12 mouse cellular contexts compared by ENCODE assay signal in the genomic region with DNA sequence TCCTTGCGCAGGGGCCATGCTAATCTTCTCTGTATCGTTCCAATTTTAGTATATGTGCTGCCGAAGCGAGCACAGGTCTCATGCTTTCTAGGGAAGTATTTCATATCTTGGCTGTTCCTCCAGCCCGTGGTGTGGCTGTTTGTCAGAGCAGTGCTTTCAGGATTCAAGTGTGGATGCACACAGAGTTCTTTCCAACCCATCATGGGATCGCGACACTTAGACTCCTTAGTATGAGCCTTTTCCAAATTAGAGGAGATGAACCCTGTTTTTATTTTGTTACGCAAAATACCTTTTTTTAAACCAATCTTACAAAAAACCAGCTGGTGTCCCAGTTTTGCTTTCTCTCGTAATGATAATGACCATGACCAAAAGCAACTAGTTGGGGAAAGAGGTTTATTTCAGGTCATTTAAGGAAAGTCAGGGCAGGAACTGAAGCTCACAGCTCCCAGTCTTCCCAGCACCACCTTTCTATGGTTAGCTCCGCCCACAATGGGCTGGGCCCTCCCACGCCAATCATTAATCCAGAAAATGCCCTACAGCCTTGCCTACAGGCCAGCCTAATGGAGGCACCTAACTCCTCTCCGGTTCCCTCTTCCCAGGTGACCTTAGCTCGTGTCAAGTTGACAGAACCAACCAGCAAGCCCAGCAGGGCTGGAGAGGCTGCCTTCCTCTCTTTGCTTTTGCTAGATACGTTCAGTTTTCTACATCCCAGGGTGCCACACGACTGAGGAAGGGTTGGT. TPM values are rescaled to one million over a fixed set of nuclear protein-coding genes. Genes with fewer than 3 reads are reported as not detected.
DNase-seq lines count a peak whose midpoint lies in the region; ATAC-seq and TF ChIP-seq lines count a peak whose summit lies in the region.
"Had no signal": no experiment of that assay in that cellular context is flagged by ENCODE, and none has a peak within 500 bp of the region (broad histone marks: within the 10 kb centered on the region; RNA-seq: fewer than 3 reads in every experiment).

No protein-coding gene starts in this region.

- H3K4me3 ChIP-seq in embryonic facial prominence, embryonic 13.5 days = no peak overlapping the region
- H3K4me3 ChIP-seq in embryonic facial prominence, embryonic 10.5 days = no peak overlapping the region
- H3K4me3 ChIP-seq in kidney, postnatal 0 days (replicated peaks; ENCODE audit: low read depth, low read length) = no peak overlapping the region
- H3K4me3 ChIP-seq in liver, embryonic 14.5 days (ENCODE audit: insufficient read depth in 1 of 2, low read depth in 2 of 2, low read length in 2 of 2) = no peak overlapping the region
- H3K4me3 ChIP-seq in stomach, postnatal 0 days (ENCODE audit: low read depth, low read length) = no peak overlapping the region
- H3K4me3 ChIP-seq in hindbrain, embryonic 14.5 days (replicated peaks; ENCODE audit: low read length) = no peak overlapping the region

- no peak for ATAC-seq in embryonic facial prominence, embryonic 13.5 days (ENCODE audit: insufficient number of reproducible peaks, insufficient read depth, low FRiP score, low TSS enrichment, low read depth)
- peak; percentile 67; the same call in 1 of the 2 replicates for ATAC-seq in kidney, postnatal 0 days (replicated peaks; ENCODE audit: low FRiP score, low read depth)
- ATAC-seq in liver, embryonic 14.5 days (ENCODE audit: insufficient read depth) = peak; percentile 62
- ATAC-seq in stomach, postnatal 0 days (ENCODE audit: low FRiP score, low TSS enrichment) = peak; percentile 87
- ATAC-seq in hindbrain, embryonic 14.5 days (ENCODE audit: low FRiP score) = no peak
- ATAC-seq in granulocyte monocyte progenitor cell, adult 5-6 weeks (replicated peaks; ENCODE audit: poor library complexity, severe bottlenecking) = no peak
- ATAC-seq: Patski had no signal

- TF ChIP-seq CTCF in kidney, postnatal 0 days (IDR thresholded peaks at IDR 0.05; ENCODE audit: low read depth) = no peak
- no peak for TF ChIP-seq CTCF in liver, embryonic 14.5 days (IDR thresholded peaks at IDR 0.05; ENCODE audit: low read depth)
- TF ChIP-seq CTCF in stomach, postnatal 0 days (IDR thresholded peaks at IDR 0.05; ENCODE audit: low read depth) = no peak

- peaks cover 28% of the 10 kb centered on the region for H3K4me1 ChIP-seq in embryonic facial prominence, embryonic 13.5 days
- H3K4me1 ChIP-seq in embryonic facial prominence, embryonic 10.5 days = peaks cover 23% of the 10 kb centered on the region
- peaks cover 11% of the 10 kb centered on the region; the same call in 1 of the 2 replicates for H3K4me1 ChIP-seq in kidney, postnatal 0 days (replicated peaks; ENCODE audit: insufficient read depth, low read length)
- H3K4me1 ChIP-seq in liver, embryonic 14.5 days (replicated peaks; ENCODE audit: control insufficient read depth in 2 of 2, insufficient read depth in 2 of 2, low read length in 1 of 2) = peaks cover 0 to 5% of the 10 kb centered on the region in 2 experiments; a peak in 1 of 4 replicates
- H3K4me1 ChIP-seq in stomach, postnatal 0 days (replicated peaks; ENCODE audit: control insufficient read depth, insufficient read depth) = 0 out of 2 replicates have a peak, but pooled peaks cover 2% of the 10 kb centered on the region
- no peaks in the 10 kb centered on the region for H3K4me1 ChIP-seq in hindbrain, embryonic 14.5 days (replicated peaks; ENCODE audit: control insufficient read depth, insufficient read depth, low read length)

- H3K36me3 ChIP-seq in embryonic facial prominence, embryonic 13.5 days = no peaks in the 10 kb centered on the region
- no peaks in the 10 kb centered on the region for H3K36me3 ChIP-seq in embryonic facial prominence, embryonic 10.5 days (replicated peaks)
- H3K36me3 ChIP-seq in kidney, postnatal 0 days (ENCODE audit: insufficient read depth, low read length) = no peaks in the 10 kb centered on the region
- H3K36me3 ChIP-seq in liver, embryonic 14.5 days (replicated peaks; ENCODE audit: control insufficient read depth, insufficient read depth, low read depth) = no peaks in the 10 kb centered on the region
- no peaks in the 10 kb centered on the region for H3K36me3 ChIP-seq in stomach, postnatal 0 days (ENCODE audit: control insufficient read depth, insufficient read depth, low read length)
- H3K36me3 ChIP-seq in hindbrain, embryonic 14.5 days (replicated peaks; ENCODE audit: control insufficient read depth, insufficient read depth) = no peaks in the 10 kb centered on the region

- no peaks in the 10 kb centered on the region for H3K27me3 ChIP-seq in embryonic facial prominence, embryonic 13.5 days
- H3K27me3 ChIP-seq in embryonic facial prominence, embryonic 10.5 days (replicated peaks; ENCODE audit: low read depth, poor library complexity, severe bottlenecking) = no peaks in the 10 kb centered on the region
- H3K27me3 ChIP-seq in kidney, postnatal 0 days (ENCODE audit: insufficient read depth, low read length) = no peaks in the 10 kb centered on the region
- H3K27me3 ChIP-seq in liver, embryonic 14.5 days (ENCODE audit: control insufficient read depth, insufficient read depth, low read length) = no peaks in the 10 kb centered on the region
- H3K27me3 ChIP-seq in stomach, postnatal 0 days (ENCODE audit: control insufficient read depth, insufficient read depth, low read length) = no peaks in the 10 kb centered on the region
- H3K27me3 ChIP-seq in hindbrain, embryonic 14.5 days (ENCODE audit: control insufficient read depth, insufficient read depth, low read length) = no peaks in the 10 kb centered on the region
- H3K27me3 ChIP-seq: Patski had no signal

- no peak overlapping the region for H3K9ac ChIP-seq in embryonic facial prominence, embryonic 13.5 days
- no peak overlapping the region for H3K9ac ChIP-seq in kidney, postnatal 0 days (ENCODE audit: low read depth, low read length)
- H3K9ac ChIP-seq in liver, embryonic 14.5 days (replicated peaks) = no peak overlapping the region
- no peak overlapping the region for H3K9ac ChIP-seq in stomach, postnatal 0 days (ENCODE audit: low read length)
- H3K9ac ChIP-seq in hindbrain, embryonic 14.5 days = no peak overlapping the region

- no peak for DNase-seq in embryonic facial prominence, embryonic 10.5 days (ENCODE audit: low spot score)
- no peak for DNase-seq in kidney, postnatal 0 days (ENCODE audit: low spot score)
- DNase-seq in liver, embryonic 14.5 days (ENCODE audit: low read depth in 3 of 3, low spot score in 3 of 3) = no peak
- DNase-seq in stomach, postnatal 0 days (ENCODE audit: low spot score) = peak; percentile 81
- no peak for DNase-seq in hindbrain, embryonic 14.5 days (ENCODE audit: low spot score)
- no peak for DNase-seq in thymus, postnatal 10 days (ENCODE audit: low spot score in 2 of 2)
- DNase-seq: cerebellum, postnatal 14 days; heart, postnatal 4 days; thymus, adult 2 months had no signal

- H3K27ac ChIP-seq in embryonic facial prominence, embryonic 13.5 days = 0 out of 2 replicates have a peak overlapping the region, but pooled peaks have one; percentile 16
- H3K27ac ChIP-seq in embryonic facial prominence, embryonic 10.5 days (replicated peaks) = no peak overlapping the region
- peak overlapping the region; percentile 84 for H3K27ac ChIP-seq in kidney, postnatal 0 days
- H3K27ac ChIP-seq in liver, embryonic 14.5 days = no peak overlapping the region
- peak overlapping the region; percentile 85 for H3K27ac ChIP-seq in stomach, postnatal 0 days (replicated peaks)
- H3K27ac ChIP-seq in hindbrain, embryonic 14.5 days = no peak overlapping the region

- 80% methylated on average over 15 of the region's 15 CpGs for WGBS in embryonic facial prominence, embryonic 13.5 days
- 81% methylated on average over 15 of the region's 15 CpGs for WGBS in embryonic facial prominence, embryonic 10.5 days
- WGBS in kidney, postnatal 0 days = 75% methylated on average over 15 of the region's 15 CpGs
- 57% methylated on average over 15 of the region's 15 CpGs for WGBS in liver, embryonic 14.5 days (ENCODE audit: insufficient replicate concordance)
- WGBS in stomach, postnatal 0 days = 67% methylated on average over 15 of the region's 15 CpGs
- 80% methylated on average over 15 of the region's 15 CpGs for WGBS in hindbrain, embryonic 14.5 days

- H3K4me2 ChIP-seq in embryonic facial prominence, embryonic 13.5 days = no peak overlapping the region
- H3K4me2 ChIP-seq in kidney, postnatal 0 days (ENCODE audit: low read length) = no peak overlapping the region
- H3K4me2 ChIP-seq in liver, embryonic 14.5 days (ENCODE audit: low read depth) = no peak overlapping the region; the same call in 1 of the 2 replicates
- 0 out of 2 replicates have a peak overlapping the region, but pooled peaks have one; percentile 2 for H3K4me2 ChIP-seq in stomach, postnatal 0 days (replicated peaks; ENCODE audit: low read depth)
- no peak overlapping the region for H3K4me2 ChIP-seq in hindbrain, embryonic 14.5 days (replicated peaks)

- no peak for TF ChIP-seq EP300 in liver, embryonic 14.5 days (IDR thresholded peaks at IDR 0.05; ENCODE audit: low read depth)
- TF ChIP-seq EP300 in stomach, postnatal 0 days (optimal IDR thresholded peaks at IDR 0.05) = no peak

- no peaks in the 10 kb centered on the region for H3K9me3 ChIP-seq in embryonic facial prominence, embryonic 13.5 days
- H3K9me3 ChIP-seq in embryonic facial prominence, embryonic 10.5 days = no peaks in the 10 kb centered on the region
- no peaks in the 10 kb centered on the region for H3K9me3 ChIP-seq in kidney, postnatal 0 days (replicated peaks; ENCODE audit: low read length)
- H3K9me3 ChIP-seq in liver, embryonic 14.5 days (ENCODE audit: control insufficient read depth, low read length) = no peaks in the 10 kb centered on the region
- no peaks in the 10 kb centered on the region for H3K9me3 ChIP-seq in stomach, postnatal 0 days (ENCODE audit: control insufficient read depth, low read length)
- no peaks in the 10 kb centered on the region for H3K9me3 ChIP-seq in hindbrain, embryonic 14.5 days (ENCODE audit: control insufficient read depth, low read length)

RNA-seq across cellular contexts. Expression of a gene that starts 33.2 kb away (rescaled TPM):
- 25.6 and 34.0 TPM in 2 replicates for polyA plus RNA-seq in embryonic facial prominence, embryonic 13.5 days (2015; fragmentation: Nextera tagmentation; extraction: Ambion mirVana)
- polyA plus RNA-seq in embryonic facial prominence, embryonic 10.5 days (2016; fragmentation: Nextera tagmentation; extraction: Ambion mirVana) = 8.3 and 11.6 TPM in 2 replicates
- polyA plus RNA-seq in kidney, postnatal 0 days (2015; fragmentation: Nextera tagmentation; extraction: Ambion mirVana) = 51.7 and 52.8 TPM in 2 replicates
- 3.9 and 4.0 TPM in 2 replicates for polyA plus RNA-seq in liver, embryonic 14.5 days (2012; rRNA removed)
- 9.1 and 12.1 TPM in 2 replicates for polyA plus RNA-seq in liver, embryonic 14.5 days (2014; fragmentation: Nextera tagmentation; extraction: Ambion mirVana)
- polyA plus RNA-seq in stomach, postnatal 0 days (2015; fragmentation: Nextera tagmentation; extraction: Ambion mirVana) = 22.9 and 26.6 TPM in 2 replicates
- 2.8 and 3.0 TPM in 2 replicates for polyA plus RNA-seq in hindbrain, embryonic 14.5 days (2014; fragmentation: Nextera tagmentation; extraction: Ambion mirVana)
- not detected in 2 replicates for total RNA-seq in granulocyte monocyte progenitor cell, adult 5-6 weeks (2014; fragmentation: Nextera tagmentation)
- total RNA-seq in granulocyte monocyte progenitor cell, adult 5-6 weeks (2017) = 0.46 TPM in 1 of 2 replicates, not detected in the other

RNA-seq across cellular contexts. Expression of a gene that starts 48.1 kb away (rescaled TPM):
- 49.3 and 50.2 TPM in 2 replicates for polyA plus RNA-seq in embryonic facial prominence, embryonic 13.5 days (2015; fragmentation: Nextera tagmentation; extraction: Ambion mirVana)
- polyA plus RNA-seq in embryonic facial prominence, embryonic 10.5 days (2016; fragmentation: Nextera tagmentation; extraction: Ambion mirVana) = 58.9 and 64.4 TPM in 2 replicates
- 22.0 and 24.5 TPM in 2 replicates for polyA plus RNA-seq in kidney, postnatal 0 days (2015; fragmentation: Nextera tagmentation; extraction: Ambion mirVana)
- polyA plus RNA-seq in liver, embryonic 14.5 days (2012; rRNA removed) = 14.4 and 20.0 TPM in 2 replicates
- polyA plus RNA-seq in liver, embryonic 14.5 days (2014; fragmentation: Nextera tagmentation; extraction: Ambion mirVana) = 12.8 and 13.9 TPM in 2 replicates
- 14.8 and 17.6 TPM in 2 replicates for polyA plus RNA-seq in stomach, postnatal 0 days (2015; fragmentation: Nextera tagmentation; extraction: Ambion mirVana)
- 47.2 and 48.4 TPM in 2 replicates for polyA plus RNA-seq in hindbrain, embryonic 14.5 days (2014; fragmentation: Nextera tagmentation; extraction: Ambion mirVana)
- total RNA-seq in granulocyte monocyte progenitor cell, adult 5-6 weeks (2014; fragmentation: Nextera tagmentation) = 43.0 and 62.0 TPM in 2 replicates
- 45.3 and 47.9 TPM in 2 replicates for total RNA-seq in granulocyte monocyte progenitor cell, adult 5-6 weeks (2017)

Comparison
In these comparisons a context has a peak if more than half of its experiments do, and no peak if none do; other contexts are left out.
1. H3K27ac ChIP-seq: peak in embryonic facial prominence, embryonic 13.5 days (single experiment), kidney, postnatal 0 days (single experiment) and stomach, postnatal 0 days (single experiment); none in embryonic facial prominence, embryonic 10.5 days (single experiment), liver, embryonic 14.5 days (single experiment) and hindbrain, embryonic 14.5 days (single experiment).
2. ATAC-seq: peak in kidney, postnatal 0 days (single experiment), liver, embryonic 14.5 days (single experiment) and stomach, postnatal 0 days (single experiment); none in embryonic facial prominence, embryonic 13.5 days (single experiment), hindbrain, embryonic 14.5 days (single experiment) and granulocyte monocyte progenitor cell, adult 5-6 weeks (single experiment).